Mouse (Mus musculus) heart, postnatal 0 days (tissue): ENCODE data around the gene Defb25. TPM values are rescaled to one million over a fixed set of nuclear protein-coding genes. Genes with fewer than 3 reads are reported as not detected.

ENCODE experiments used
- ATAC-seq: fragments of 200-750 bp; cut with Nextera tagmentation; 2 replicates; pipeline ENCODE4 v1.8.0; 2017; ENCODE audit warnings: low read depth, moderate number of reproducible peaks, moderate library complexity; ENCODE audit not compliant: insufficient read depth
- DNase-seq: peaks from one replicate; pipeline ENCODE4 v3.0.0-alpha.2; 2016; ENCODE audit warnings: low spot score
- H3K27ac ChIP-seq: fragments of 300-500 bp; sonication (generic); 2 replicates; pipeline ENCODE4 v1.5.1; 2014; ENCODE audit warnings: low read depth, mild to moderate bottlenecking
- H3K27me3 ChIP-seq: fragments of 300-500 bp; sonication (generic); 2 replicates; pipeline ENCODE4 v1.6.1; 2014; ENCODE audit warnings: low read length, mixed read lengths; ENCODE audit not compliant: control insufficient read depth, insufficient read depth
- H3K36me3 ChIP-seq: fragments of 300-500 bp; sonication (generic); replicated peaks from 2 replicates; pipeline ENCODE4 v1.6.1; 2014; ENCODE audit warnings: low read length, mixed read lengths; ENCODE audit not compliant: control insufficient read depth, insufficient read depth
- H3K4me1 ChIP-seq: fragments of 300-500 bp; sonication (generic); 2 replicates; pipeline ENCODE4 v1.6.1; 2014; ENCODE audit warnings: antibody characterized with exemption; ENCODE audit not compliant: control insufficient read depth, insufficient read depth
- H3K4me2 ChIP-seq: fragments of 300-500 bp; sonication (generic); 2 replicates; pipeline ENCODE4 v1.6.1; 2014; ENCODE audit warnings: low read depth, mild to moderate bottlenecking, low read length, moderate library complexity
- H3K4me3 ChIP-seq: fragments of 300-500 bp; sonication (generic); 2 replicates; pipeline ENCODE4 v1.5.1; 2014; ENCODE audit warnings: low read depth, low read length
- H3K9ac ChIP-seq: fragments of 300-500 bp; sonication (generic); replicated peaks from 2 replicates; pipeline ENCODE4 v1.6.1; 2014; ENCODE audit warnings: low read depth, low read length, mixed read lengths
- H3K9me3 ChIP-seq: fragments of 300-500 bp; sonication (generic); replicated peaks from 2 replicates; pipeline ENCODE4 v1.6.1; 2016; ENCODE audit warnings: low read length; ENCODE audit not compliant: control insufficient read depth
- CTCF ChIP-seq: IDR thresholded peaks from 2 replicates; pipeline ENCODE4 v1.5.1; 2016; ENCODE audit warnings: antibody characterized with exemption, control low read depth, low read depth
- EP300 ChIP-seq: IDR thresholded peaks from 2 replicates; pipeline ENCODE4 v1.6.1; 2016; ENCODE audit warnings: antibody characterized with exemption, low read depth
- WGBS: fragments of 180-500 bp; shearing (Covaris S2); extraction: QIAGEN DNeasy Blood & Tissue Kit; methylation state at CpG from one replicate; pipeline ENCODE4 v1.1.7; 2014; 5-methylcytosine and 5-hydroxymethylcytosine counted together
- polyA plus RNA-seq: library from polyadenylated mRNA; unstranded; fragments of >200 nt; fragmentation: Nextera tagmentation; extraction: Ambion mirVana; gene quantifications from 2 replicates; pipeline ENCODE4 v1.2.1, GENCODE M21; 2015
- total RNA-seq: library from RNA; depleted of rRNA; stranded (reverse); fragments of >200 nt; gene quantifications from 2 replicates; pipeline ENCODE4 v1.2.3, GENCODE M21; 2014; ENCODE audit warnings: low replicate concordance

The Defb25 gene
- total and polyA plus RNA-seq, 2 experiments from 2014 or later = 0.53 TPM; not detected in 1

GRCm38 (mm10) chr2:152620367-152621134, 2.3 kb downstream of the Defb25 start:
- DNase-seq = no peak

DNA sequence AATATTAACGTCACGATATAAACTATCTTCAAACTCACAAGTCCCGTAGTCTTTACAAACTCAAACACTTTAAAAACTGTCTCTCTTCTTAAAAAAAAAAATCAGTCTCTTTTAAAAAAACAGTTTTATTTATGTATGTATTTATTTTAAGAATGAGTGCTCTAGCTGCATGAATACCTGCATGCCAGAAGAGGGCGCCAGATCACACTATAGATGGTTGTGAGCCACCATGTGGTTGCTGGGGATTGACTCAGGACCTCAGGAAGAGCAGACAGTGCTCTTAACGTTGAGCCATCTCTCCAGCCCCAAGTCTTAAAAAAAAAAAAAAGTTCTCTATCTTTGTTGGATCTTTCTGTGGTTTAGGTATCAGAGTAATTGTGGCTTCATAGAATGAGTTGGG, 5.5 kb downstream of the Defb25 start:
- ATAC-seq = no peak
- no peaks in the 10 kb centered on the region for H3K27me3 ChIP-seq
- WGBS = 63% methylated on average over 5 of the region's 5 CpGs
- H3K4me2 ChIP-seq = no peak overlapping the region
- H3K4me1 ChIP-seq = no peaks in the 10 kb centered on the region
- no peak for DNase-seq
- no peak overlapping the region for H3K27ac ChIP-seq
- no peak overlapping the region for H3K4me3 ChIP-seq
- H3K9me3 ChIP-seq = no peaks in the 10 kb centered on the region
- TF ChIP-seq CTCF (peak; percentile 19), EP300 (no peak)
- no peaks in the 10 kb centered on the region for H3K36me3 ChIP-seq
- no peak overlapping the region for H3K9ac ChIP-seq

More at GRCm38 (mm10) chr2:152620367-152621134, 2.3 kb downstream of the Defb25 start:
- Histone ChIP-seq H3K9ac (no peak overlapping the region), H3K27me3 (peaks cover 7% of the 10 kb centered on the region; the same call in 1 of the 2 replicates), H3K9me3 (0 out of 2 replicates have a peak, but pooled peaks cover 4% of the 10 kb centered on the region), H3K4me3 (no peak overlapping the region), H3K36me3 (no peaks in the 10 kb centered on the region), H3K4me2 (no peak overlapping the region), H3K4me1 (no peaks in the 10 kb centered on the region), H3K27ac (no peak overlapping the region)
- no peak for TF ChIP-seq CTCF
- TF ChIP-seq EP300 = no peak
- WGBS = 55% methylated on average over 9 of the region's 9 CpGs
- peak; percentile 2; the same call in 1 of the 2 replicates for ATAC-seq

GRCm38 (mm10) chr2:152616470-152616869, 6.4 kb downstream of the Defb25 start:
- Histone ChIP-seq H3K36me3 (no peaks in the 10 kb centered on the region), H3K9ac (no peak overlapping the region), H3K27me3 (no peaks in the 10 kb centered on the region), H3K4me1 (no peaks in the 10 kb centered on the region), H3K4me3 (no peak overlapping the region), H3K9me3 (no peaks in the 10 kb centered on the region), H3K27ac (no peak overlapping the region), H3K4me2 (no peak overlapping the region)
- DNase-seq (no peak), ATAC-seq (no peak)
- 38% methylated on average over 6 of the region's 6 CpGs for WGBS
- TF ChIP-seq EP300 = no peak
- TF ChIP-seq CTCF = no peak

DNA sequence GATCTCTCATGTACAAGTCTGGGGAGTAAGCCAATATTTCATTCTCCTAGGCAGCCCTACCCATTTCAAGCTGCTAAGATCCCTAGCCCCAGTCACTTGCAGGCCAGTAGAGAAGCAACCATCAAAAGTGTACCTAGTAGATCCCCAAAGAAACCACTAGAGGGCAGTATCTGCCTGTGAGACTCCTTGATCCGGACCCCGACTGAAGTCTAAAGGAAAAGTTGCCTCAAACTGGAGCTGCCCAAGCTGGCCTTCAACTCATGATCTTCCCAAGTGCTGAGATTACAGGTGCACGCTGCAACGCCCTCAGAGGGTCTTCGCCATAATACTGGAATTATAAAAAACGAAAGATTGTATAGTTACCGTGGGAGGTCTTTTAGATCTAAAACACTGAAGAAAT, 7.3 kb downstream of the Defb25 start:
- Histone ChIP-seq H3K4me1 (no peaks in the 10 kb centered on the region), H3K36me3 (no peaks in the 10 kb centered on the region), H3K9ac (no peak overlapping the region), H3K4me3 (no peak overlapping the region), H3K27me3 (no peaks in the 10 kb centered on the region), H3K27ac (no peak overlapping the region), H3K9me3 (no peaks in the 10 kb centered on the region), H3K4me2 (no peak overlapping the region)
- ATAC-seq (peak; percentile 66), DNase-seq (peak; percentile 82)
- WGBS = 9% methylated on average over 7 of the region's 7 CpGs
- no peak for TF ChIP-seq EP300
- TF ChIP-seq CTCF = peak; percentile 85

DNA sequence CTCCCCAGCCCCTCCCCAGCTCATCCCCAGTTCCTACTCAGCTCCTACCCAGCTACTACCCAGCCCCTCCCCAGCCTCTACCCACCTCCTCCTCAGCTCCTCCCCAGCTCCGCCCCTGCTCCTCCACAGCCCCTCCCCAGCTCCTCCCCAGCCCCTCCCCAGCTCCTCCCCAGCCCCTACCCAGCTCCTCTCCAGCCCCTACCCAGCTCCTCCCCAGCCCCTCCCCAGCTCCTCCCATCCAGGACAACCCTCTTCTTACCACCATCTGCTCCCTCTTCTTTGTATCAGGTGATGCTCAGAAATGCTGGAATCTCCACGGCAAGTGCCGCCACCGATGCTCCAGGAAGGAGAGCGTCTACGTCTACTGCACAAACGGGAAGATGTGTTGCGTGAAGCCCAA, 10.7 kb downstream of the Defb25 start:
- ATAC-seq (no peak), DNase-seq (no peak)
- Histone ChIP-seq H3K36me3 (no peaks in the 10 kb centered on the region), H3K4me2 (no peak overlapping the region), H3K27me3 (no peaks in the 10 kb centered on the region), H3K9ac (no peak overlapping the region), H3K4me3 (no peak overlapping the region), H3K27ac (no peak overlapping the region), H3K9me3 (no peaks in the 10 kb centered on the region), H3K4me1 (no peaks in the 10 kb centered on the region)
- TF ChIP-seq CTCF = no peak
- no peak for TF ChIP-seq EP300
- WGBS = 36% methylated on average over 7 of the region's 8 CpGs
